Mouse (Mus musculus) thymus, adult 2 months (tissue): Measurements from ENCODE around the gene Aff3.

Source experiments
- CTCF ChIP-seq: fragments of 200-500 bp; IDR thresholded peaks from 2 replicates; pipeline ENCODE4 v1.5.1; 2012; ENCODE audit warnings: mild to moderate bottlenecking, control low read depth, low read length, moderate library complexity, borderline replicate concordance; ENCODE audit not compliant: control insufficient read depth, poor library complexity, insufficient read depth; ENCODE audit errors: extremely low read depth
- POLR2A ChIP-seq: fragments of 200-500 bp; IDR thresholded peaks from 2 replicates; pipeline ENCODE4 v1.6.1; 2012; ENCODE audit warnings: mild to moderate bottlenecking, low read length, control low read depth, moderate library complexity; ENCODE audit not compliant: control insufficient read depth, poor library complexity, insufficient read depth; ENCODE audit errors: extremely low read depth

GRCm38 (mm10) chr1:38141371-38141770, 523.4 kb downstream of the Aff3 start:
- TF ChIP-seq CTCF (no peak), POLR2A (no peak)
